Mouse (Mus musculus) E14TG2a.4 (cell line): ENCODE data around the gene Rin2.

Experiments
- H3K27me3 ChIP-seq: 2 replicates; pipeline ENCODE4 v1.6.1; 2014; ENCODE audit warnings: low read length, control low read depth; ENCODE audit not compliant: insufficient read depth
- H3K36me3 ChIP-seq: 2 replicates; pipeline ENCODE4 v1.6.1; 2014; ENCODE audit warnings: low read length, control low read depth; ENCODE audit not compliant: insufficient read depth
- H3K4me1 ChIP-seq: replicated peaks from 2 replicates; pipeline ENCODE4 v1.6.1; 2014; ENCODE audit warnings: low read depth, low read length, control low read depth
- H3K4me3 ChIP-seq: replicated peaks from 2 replicates; pipeline ENCODE4 v1.5.1; 2014; ENCODE audit warnings: mild to moderate bottlenecking, low read length
- H3K9me3 ChIP-seq: 2 replicates; pipeline ENCODE4 v1.6.1; 2014; ENCODE audit warnings: low read length, control low read depth
- CTCF ChIP-seq: conservative IDR thresholded peaks from 2 replicates; pipeline ENCODE4 v1.5.1; 2014; ENCODE audit warnings: low read length
- NANOG ChIP-seq: IDR thresholded peaks from 2 replicates; pipeline ENCODE4 v1.6.1; 2014; ENCODE audit warnings: borderline replicate concordance, low read length, mixed read lengths
- POU5F1 ChIP-seq: IDR thresholded peaks from 2 replicates; pipeline ENCODE4 v1.6.1; 2014; ENCODE audit warnings: low read length, borderline replicate concordance

The Rin2 gene

GRCm38 (mm10) chr2:145735079-145735478, 60.1 kb downstream of the Rin2 start:
- no peaks in the 10 kb centered on the region for H3K27me3 ChIP-seq
- no peak overlapping the region for H3K4me3 ChIP-seq
- no peaks in the 10 kb centered on the region for H3K36me3 ChIP-seq
- H3K9me3 ChIP-seq = no peaks in the 10 kb centered on the region
- TF ChIP-seq CTCF (no peak), NANOG (no peak), POU5F1 (no peak)
- no peaks in the 10 kb centered on the region for H3K4me1 ChIP-seq

DNA sequence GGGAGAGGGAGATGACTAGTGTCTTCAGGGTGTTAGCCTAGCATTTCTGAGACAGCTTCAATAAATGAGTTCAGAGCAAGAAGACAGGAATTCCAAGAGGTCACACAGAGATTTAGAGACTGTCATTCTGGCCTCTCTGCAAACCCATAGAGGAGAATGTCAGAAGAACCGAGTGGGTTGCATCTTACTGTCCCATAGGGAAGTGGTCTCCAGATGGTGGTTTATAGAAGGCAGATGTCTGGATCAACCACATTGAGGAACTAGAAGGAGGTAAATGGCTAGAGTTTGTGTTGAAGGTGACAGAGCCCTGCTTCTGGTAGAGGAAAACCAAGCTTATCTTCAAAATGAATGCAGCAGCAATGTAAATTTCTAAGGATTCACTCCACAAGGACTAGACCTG, 61.5 kb downstream of the Rin2 start:
- TF ChIP-seq CTCF (no peak), NANOG (no peak), POU5F1 (no peak)
- Histone ChIP-seq H3K27me3 (no peaks in the 10 kb centered on the region), H3K4me1 (no peaks in the 10 kb centered on the region), H3K4me3 (no peak overlapping the region), H3K36me3 (no peaks in the 10 kb centered on the region), H3K9me3 (no peaks in the 10 kb centered on the region)

DNA sequence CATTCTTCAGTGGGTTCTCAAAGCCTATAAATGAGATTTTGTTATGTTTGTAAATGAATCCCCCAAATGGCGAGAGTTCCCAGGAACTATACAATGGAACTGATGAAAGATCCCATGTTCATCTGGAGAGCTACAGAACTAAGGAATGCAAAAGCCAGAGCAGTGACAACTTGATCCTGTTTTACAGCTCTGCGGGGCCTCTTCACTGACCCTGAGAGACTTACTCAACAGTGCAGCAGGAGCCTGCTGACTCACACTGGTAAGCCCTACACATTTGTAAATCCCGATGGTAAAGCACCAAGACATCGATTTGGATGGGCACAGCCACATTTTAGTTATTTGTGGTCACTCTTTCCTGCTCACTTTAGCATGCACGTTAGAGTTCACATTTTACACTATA, 62.2 kb downstream of the Rin2 start:
- no peak for TF ChIP-seq NANOG
- H3K4me1 ChIP-seq = no peaks in the 10 kb centered on the region
- H3K9me3 ChIP-seq = no peaks in the 10 kb centered on the region
- H3K27me3 ChIP-seq = no peaks in the 10 kb centered on the region
- no peak overlapping the region for H3K4me3 ChIP-seq
- H3K36me3 ChIP-seq = no peaks in the 10 kb centered on the region

DNA sequence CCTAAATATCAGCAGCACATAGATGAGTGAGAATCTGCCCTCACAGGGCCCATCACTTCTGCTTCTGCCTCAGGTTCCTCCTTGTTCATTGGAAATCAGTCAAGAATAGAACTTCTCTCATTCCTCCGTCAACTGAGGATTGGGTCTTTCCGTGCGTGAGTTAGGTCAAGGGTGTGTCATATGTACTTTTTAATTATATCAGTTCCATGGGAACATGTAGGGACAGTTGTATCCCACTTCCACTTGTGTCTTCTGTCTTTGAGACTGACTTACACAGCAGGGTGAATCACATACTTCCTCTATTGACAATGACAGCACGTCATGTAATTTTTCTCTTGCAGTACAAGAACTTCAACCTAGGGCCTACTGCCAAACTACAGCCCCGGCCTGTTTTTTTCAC, 65.7 kb downstream of the Rin2 start:
- no peaks in the 10 kb centered on the region for H3K9me3 ChIP-seq
- H3K4me3 ChIP-seq = no peak overlapping the region
- H3K4me1 ChIP-seq = peaks cover 6% of the 10 kb centered on the region
- H3K27me3 ChIP-seq = no peaks in the 10 kb centered on the region
- TF ChIP-seq CTCF (no peak), POU5F1 (no peak), NANOG (no peak)
- no peaks in the 10 kb centered on the region for H3K36me3 ChIP-seq

GRCm38 (mm10) chr2:145742795-145743710, 68.0 kb downstream of the Rin2 start:
- H3K36me3 ChIP-seq = no peaks in the 10 kb centered on the region
- H3K4me3 ChIP-seq = no peak overlapping the region
- TF ChIP-seq NANOG (no peak), CTCF (no peak), POU5F1 (no peak)
- H3K9me3 ChIP-seq = no peaks in the 10 kb centered on the region
- H3K27me3 ChIP-seq = no peaks in the 10 kb centered on the region
- peaks cover 6% of the 10 kb centered on the region for H3K4me1 ChIP-seq

- H3K4me3 ChIP-seq = no peak overlapping the region
- no peaks in the 10 kb centered on the region for H3K27me3 ChIP-seq
- peaks cover 6% of the 10 kb centered on the region for H3K4me1 ChIP-seq
- no peaks in the 10 kb centered on the region for H3K36me3 ChIP-seq
- H3K9me3 ChIP-seq = no peaks in the 10 kb centered on the region
- TF ChIP-seq NANOG = no peak
These were observed 71.4 kb downstream of the Rin2 start for GRCm38 (mm10) chr2:145746406-145746805.

DNA sequence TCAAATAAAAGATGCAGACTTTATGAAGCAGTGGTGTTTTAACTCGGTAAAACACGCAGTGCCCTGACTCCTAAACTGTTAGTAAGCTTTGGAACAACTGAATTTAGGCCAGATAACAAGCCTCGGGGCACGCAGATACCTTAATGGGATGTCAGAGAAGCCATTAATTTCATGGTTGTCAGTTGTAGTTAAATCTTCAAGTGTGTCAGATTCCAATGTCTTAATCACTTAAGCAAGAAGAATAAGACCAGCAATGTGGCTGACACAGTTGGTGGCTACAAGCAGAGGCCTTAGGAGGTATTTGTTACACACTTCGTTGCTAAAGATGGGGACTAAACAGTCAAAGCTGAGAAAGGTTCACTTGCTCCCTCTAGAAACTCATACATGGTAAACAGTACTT, 74.6 kb downstream of the Rin2 start:
- TF ChIP-seq POU5F1 (no peak), NANOG (no peak), CTCF (no peak)

GRCm38 (mm10) chr2:145752572-145752971, 77.6 kb downstream of the Rin2 start:
- Histone ChIP-seq H3K9me3 (no peaks in the 10 kb centered on the region), H3K4me3 (no peak overlapping the region), H3K27me3 (no peaks in the 10 kb centered on the region), H3K4me1 (no peaks in the 10 kb centered on the region), H3K36me3 (no peaks in the 10 kb centered on the region)
- TF ChIP-seq POU5F1 (no peak), NANOG (no peak), CTCF (no peak)

More for the DNA sequence above, 74.6 kb downstream of the Rin2 start:
- peaks cover 6% of the 10 kb centered on the region for H3K4me1 ChIP-seq
- H3K4me3 ChIP-seq = no peak overlapping the region
- H3K27me3 ChIP-seq = no peaks in the 10 kb centered on the region
- no peaks in the 10 kb centered on the region for H3K9me3 ChIP-seq
- no peaks in the 10 kb centered on the region for H3K36me3 ChIP-seq

DNA sequence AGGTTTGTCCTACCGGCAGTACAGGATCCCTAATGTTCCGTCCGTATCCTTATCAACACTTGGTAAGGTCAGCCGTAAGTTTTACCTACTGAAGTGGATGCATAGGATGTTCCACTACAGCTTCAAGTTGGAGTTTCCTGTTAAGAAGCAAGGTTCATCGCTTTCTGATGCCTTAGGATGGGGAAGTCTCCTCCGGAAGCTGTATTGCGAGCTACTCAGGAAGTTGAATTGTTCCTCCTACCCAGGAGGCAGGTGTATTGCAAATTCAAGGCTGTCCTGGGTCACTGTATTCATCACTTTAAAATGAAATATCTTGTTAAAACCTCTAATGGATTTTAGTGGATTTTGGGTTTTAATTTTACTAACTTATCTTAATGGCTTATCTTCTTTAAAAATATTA, 79.0 kb downstream of the Rin2 start:
- no peaks in the 10 kb centered on the region for H3K4me1 ChIP-seq
- TF ChIP-seq CTCF (no peak), NANOG (no peak), POU5F1 (no peak)
- no peak overlapping the region for H3K4me3 ChIP-seq
- no peaks in the 10 kb centered on the region for H3K36me3 ChIP-seq
- H3K9me3 ChIP-seq = no peaks in the 10 kb centered on the region
- no peaks in the 10 kb centered on the region for H3K27me3 ChIP-seq
